Mouse (Mus musculus) intestine, postnatal 0 days (tissue): Measurements from ENCODE around the gene Col4a1. TPM values are rescaled to one million over a fixed set of nuclear protein-coding genes. Genes with fewer than 3 reads are reported as not detected.
A peak's percentile ranks its signal among the peaks of the same experiment; 100 is the strongest.

Source experiments
- ATAC-seq: fragments of 200-750 bp; cut with Nextera tagmentation; 2 replicates; pipeline ENCODE4 v1.8.0; 2017; ENCODE audit warnings: mild to moderate bottlenecking, moderate TSS enrichment, moderate library complexity
- H3K27ac ChIP-seq: fragments of 300-500 bp; sonication (generic); 2 replicates; pipeline ENCODE4 v1.5.1; 2014; ENCODE audit warnings: mild to moderate bottlenecking, low read depth, low read length, moderate library complexity
- H3K27me3 ChIP-seq: fragments of 300-500 bp; sonication (generic); replicated peaks from 2 replicates; pipeline ENCODE4 v1.6.1; 2014; ENCODE audit warnings: low read length, mixed read lengths; ENCODE audit not compliant: control insufficient read depth, insufficient read depth
- H3K36me3 ChIP-seq: fragments of 300-500 bp; sonication (generic); 2 replicates; pipeline ENCODE4 v1.6.1; 2014; ENCODE audit warnings: mild to moderate bottlenecking, moderate library complexity; ENCODE audit not compliant: control insufficient read depth, insufficient read depth
- H3K4me1 ChIP-seq: fragments of 300-500 bp; sonication (generic); replicated peaks from 2 replicates; pipeline ENCODE4 v1.6.1; 2014; ENCODE audit warnings: antibody characterized with exemption, low read length, mixed read lengths; ENCODE audit not compliant: control insufficient read depth, insufficient read depth
- H3K4me2 ChIP-seq: fragments of 300-500 bp; sonication (generic); replicated peaks from 2 replicates; pipeline ENCODE4 v1.6.1; 2014; ENCODE audit warnings: low read depth, mild to moderate bottlenecking, moderate library complexity
- H3K4me3 ChIP-seq: fragments of 300-500 bp; sonication (generic); 2 replicates; pipeline ENCODE4 v1.5.1; 2014; ENCODE audit warnings: low read depth, low read length
- H3K9ac ChIP-seq: fragments of 300-500 bp; sonication (generic); 2 replicates; pipeline ENCODE4 v1.6.1; 2014; ENCODE audit warnings: mild to moderate bottlenecking, low read depth, low read length
- H3K9me3 ChIP-seq: fragments of 300-500 bp; sonication (generic); 2 replicates; pipeline ENCODE4 v1.6.1; 2016; ENCODE audit warnings: mixed run types; ENCODE audit not compliant: control insufficient read depth
- CTCF ChIP-seq: sonication (generic); IDR thresholded peaks from 2 replicates; pipeline ENCODE4 v1.5.1; 2016; ENCODE audit warnings: low read depth, mild to moderate bottlenecking, control low read depth, antibody characterized with exemption, moderate library complexity
- WGBS: fragments of 180-500 bp; shearing (Covaris S2); extraction: QIAGEN DNeasy Blood & Tissue Kit; methylation state at CpG from one replicate; pipeline ENCODE4 v1.1.7; 2014; 5-methylcytosine and 5-hydroxymethylcytosine counted together
- polyA plus RNA-seq: library from polyadenylated mRNA; unstranded; fragments of >200 nt; fragmentation: Nextera tagmentation; extraction: Ambion mirVana; gene quantifications from 2 replicates; pipeline ENCODE4 v1.2.1, GENCODE M21; 2015

Col4a1 gene
- polyA plus RNA-seq, 1 experiment from 2014 or later, result 84.5 TPM

DNA sequence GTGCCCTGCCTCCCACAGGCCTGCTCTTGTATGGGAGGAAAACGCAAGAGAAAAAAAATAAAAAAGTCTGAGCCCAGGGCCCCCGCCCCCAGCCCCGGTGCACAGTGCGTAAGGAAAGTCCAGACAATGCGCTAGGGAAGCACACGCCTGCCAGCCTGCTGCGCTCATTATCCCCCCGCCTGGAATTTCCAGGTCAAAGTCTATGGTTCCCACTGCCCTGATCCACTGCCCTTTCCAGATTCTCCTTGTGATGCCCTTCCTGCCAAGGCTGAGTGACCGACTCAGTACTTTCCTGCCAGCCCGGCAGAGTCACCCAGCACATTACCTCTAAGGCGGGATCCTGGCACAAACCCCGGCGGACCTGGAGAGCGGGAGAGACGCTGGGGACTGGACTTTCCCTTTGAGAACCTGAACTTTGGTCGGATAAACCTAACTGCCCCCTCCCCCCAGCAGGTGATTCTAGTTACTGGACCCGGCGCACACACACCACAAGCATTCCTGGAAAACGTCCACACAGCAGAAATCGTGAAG, 33.3 kb downstream of the Col4a1 start:
- H3K27ac ChIP-seq, result peak overlapping the region; percentile 61
- no peaks in the 10 kb centered on the region for H3K4me1 ChIP-seq
- no peaks in the 10 kb centered on the region for H3K9me3 ChIP-seq
- no peak for TF ChIP-seq CTCF
- no peaks in the 10 kb centered on the region; the same call in 1 of the 2 replicates for H3K36me3 ChIP-seq
- H3K4me2 ChIP-seq, result peak overlapping the region; percentile 52
- ATAC-seq, result peak; percentile 56
- H3K4me3 ChIP-seq, result peak overlapping the region; percentile 11; the same call in 1 of the 2 replicates
- H3K27me3 ChIP-seq, result no peaks in the 10 kb centered on the region
- 41% methylated on average over 20 of the region's 20 CpGs for WGBS
- no peak overlapping the region for H3K9ac ChIP-seq

DNA sequence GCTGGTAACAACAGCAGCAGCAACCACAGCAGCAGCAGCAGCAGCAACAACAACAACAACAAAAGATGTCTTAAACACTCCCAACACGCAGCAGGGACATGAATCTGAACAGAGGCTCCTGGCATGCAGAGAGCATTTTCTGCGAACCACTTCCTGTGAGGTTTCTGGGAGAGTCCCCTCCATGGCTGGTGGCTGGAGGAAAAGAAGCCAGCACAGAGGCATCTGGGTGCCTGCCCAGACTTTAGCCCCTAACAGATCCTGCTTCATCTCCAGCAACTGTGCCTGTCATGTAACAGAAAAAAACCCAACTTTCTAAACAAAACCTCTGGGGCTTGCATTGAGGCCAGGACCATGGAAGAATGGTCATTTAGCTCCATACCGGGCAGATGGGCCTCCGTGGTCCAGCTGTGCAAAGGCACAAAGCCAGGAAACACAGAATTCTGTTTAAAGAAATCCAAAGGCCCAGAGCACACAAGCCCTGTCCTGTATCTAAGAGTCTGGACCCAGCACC, 34.5 kb downstream of the Col4a1 start:
- Histone ChIP-seq H3K4me1 (no peaks in the 10 kb centered on the region), H3K36me3 (no peaks in the 10 kb centered on the region; the same call in 1 of the 2 replicates)
- 54% methylated on average over 4 of the region's 4 CpGs for WGBS

DNA sequence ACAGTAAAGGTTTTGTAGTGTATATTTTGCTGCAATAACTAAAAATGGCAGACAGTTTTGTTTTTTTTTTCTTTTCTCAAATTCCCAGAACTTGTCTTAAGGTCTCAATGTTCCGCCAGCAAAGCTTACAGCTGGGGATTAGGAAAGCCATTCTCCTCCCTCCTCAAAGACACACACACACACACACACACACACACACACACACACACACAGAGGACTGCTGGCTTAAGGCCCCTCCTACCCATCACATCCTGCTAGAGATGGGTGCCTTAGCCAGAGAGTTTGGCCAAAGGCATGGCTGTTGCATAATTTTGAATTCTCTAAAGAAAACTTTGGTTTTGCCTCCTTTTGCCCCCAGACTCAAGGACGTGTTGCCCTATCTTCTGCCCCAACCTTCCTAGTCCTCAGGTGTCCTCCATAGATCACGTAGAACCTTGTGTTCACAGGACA, 35.0 kb downstream of the Col4a1 start:
- Histone ChIP-seq H3K27me3 (no peaks in the 10 kb centered on the region), H3K27ac (peak overlapping the region; percentile 31; the same call in 1 of the 2 replicates), H3K4me1 (no peaks in the 10 kb centered on the region), H3K36me3 (no peaks in the 10 kb centered on the region; the same call in 1 of the 2 replicates), H3K4me3 (no peak overlapping the region), H3K4me2 (no peak overlapping the region), H3K9me3 (no peaks in the 10 kb centered on the region), H3K9ac (no peak overlapping the region)
- 58% methylated on average over 3 of the region's 3 CpGs for WGBS
- no peak for ATAC-seq
- TF ChIP-seq CTCF, result no peak

More for the DNA sequence above, 34.5 kb downstream of the Col4a1 start:
- Histone ChIP-seq H3K9ac (no peak overlapping the region), H3K4me2 (no peak overlapping the region), H3K9me3 (no peaks in the 10 kb centered on the region), H3K27me3 (no peaks in the 10 kb centered on the region), H3K4me3 (no peak overlapping the region), H3K27ac (peak overlapping the region; percentile 57; the same call in 1 of the 2 replicates)
- no peak for ATAC-seq
- TF ChIP-seq CTCF, result no peak

- no peak overlapping the region for H3K27ac ChIP-seq
Observed at GRCm38 (mm10) chr8:11276286-11276685, 36.3 kb downstream of the Col4a1 start.

DNA sequence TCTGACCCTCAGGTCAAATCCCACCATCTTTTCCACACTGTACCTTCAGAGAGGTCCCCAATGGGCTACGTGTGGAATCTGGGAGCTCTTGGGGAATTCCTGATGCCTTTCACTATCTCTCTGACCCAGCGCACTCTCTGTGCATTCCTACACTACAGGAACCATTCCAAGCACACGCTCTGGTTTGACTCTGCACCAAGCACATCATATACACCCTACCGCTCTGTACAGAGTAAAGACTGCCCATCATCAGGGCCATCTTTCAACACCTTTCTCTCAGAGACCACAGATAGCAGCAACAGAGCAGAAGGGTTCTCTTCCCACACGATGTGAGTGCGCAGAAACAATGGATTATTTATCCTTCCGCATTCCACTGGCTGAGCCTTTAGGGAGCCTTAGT, 38.2 kb downstream of the Col4a1 start:
- Histone ChIP-seq H3K4me2 (no peak overlapping the region), H3K9ac (no peak overlapping the region), H3K36me3 (no peaks in the 10 kb centered on the region; the same call in 1 of the 2 replicates), H3K27ac (no peak overlapping the region), H3K27me3 (no peaks in the 10 kb centered on the region), H3K4me1 (no peaks in the 10 kb centered on the region), H3K4me3 (no peak overlapping the region), H3K9me3 (no peaks in the 10 kb centered on the region)
- no peak for ATAC-seq
- WGBS, result 80% methylated on average over 7 of the region's 7 CpGs
- no peak for TF ChIP-seq CTCF

More at GRCm38 (mm10) chr8:11276286-11276685, 36.3 kb downstream of the Col4a1 start:
- TF ChIP-seq CTCF, result no peak
- no peak overlapping the region for H3K4me3 ChIP-seq
- H3K9me3 ChIP-seq, result no peaks in the 10 kb centered on the region
- H3K27me3 ChIP-seq, result no peaks in the 10 kb centered on the region
- no peak for ATAC-seq
- no peaks in the 10 kb centered on the region for H3K4me1 ChIP-seq
- H3K4me2 ChIP-seq, result no peak overlapping the region
- no peak overlapping the region for H3K9ac ChIP-seq
- WGBS, result 61% methylated on average over 6 of the region's 6 CpGs
- H3K36me3 ChIP-seq, result no peaks in the 10 kb centered on the region; the same call in 1 of the 2 replicates

DNA sequence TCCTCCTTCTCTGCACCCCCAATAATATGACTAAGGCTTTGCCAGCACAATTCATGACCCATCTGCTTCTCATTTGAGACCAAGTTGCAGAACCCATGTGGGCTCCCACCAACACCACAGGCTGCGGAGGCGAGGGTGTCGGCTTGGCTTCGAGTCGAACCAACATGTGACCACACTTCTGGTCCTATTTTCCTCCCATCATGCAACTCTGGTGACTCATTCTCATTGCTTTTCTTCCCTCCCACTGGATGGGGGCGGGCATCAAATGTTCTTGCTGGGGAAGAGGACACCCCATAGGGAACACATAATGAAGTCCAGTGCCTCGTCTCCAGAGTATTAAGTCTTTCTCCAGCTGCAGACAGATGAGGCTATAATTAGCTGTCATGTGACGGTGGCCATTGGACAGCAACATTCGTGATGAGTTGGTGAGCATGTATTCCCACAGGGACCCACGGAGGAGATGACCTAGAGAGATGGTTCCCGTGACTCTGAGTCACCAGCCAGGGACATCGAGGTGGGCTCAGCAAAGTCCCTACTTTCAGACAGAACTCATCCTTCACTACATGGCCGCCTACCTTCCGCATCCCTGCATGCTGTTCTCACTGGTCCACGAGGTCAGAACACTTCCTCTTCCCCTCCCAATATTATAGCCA, 39.0 kb downstream of the Col4a1 start:
- Histone ChIP-seq H3K4me2 (no peak overlapping the region), H3K9ac (no peak overlapping the region), H3K27me3 (no peaks in the 10 kb centered on the region), H3K4me3 (no peak overlapping the region), H3K4me1 (no peaks in the 10 kb centered on the region), H3K36me3 (no peaks in the 10 kb centered on the region; the same call in 1 of the 2 replicates), H3K9me3 (no peaks in the 10 kb centered on the region), H3K27ac (no peak overlapping the region)
- 85% methylated on average over 15 of the region's 15 CpGs for WGBS
- no peak for ATAC-seq
- no peak for TF ChIP-seq CTCF
